Mouse (Mus musculus) T-helper 1 cell (primary cell): ENCODE results near the gene Mertk.

ENCODE experiments used
- in situ Hi-C: fragments of 300-600 bp; cut with MboI, MseI; formaldehyde crosslinking; loops from one replicate; pipeline ENCODE4 v1.15.1; 2025; ENCODE audit warnings: high pct_unique_total_duplicates

Mertk gene

GRCm38 (mm10) chr2:128817786-128818681, 119.3 kb downstream of the Mertk start, which contains the start of gene Tmem87b:
TSS of gene Tmem87b (plus strand) at chr2:128818118.
- in situ Hi-C loops: loop anchor here (5.0 kb wide), 1 partner anchor 121 kb away; the partner anchor contains the start of gene Mertk

DNA sequence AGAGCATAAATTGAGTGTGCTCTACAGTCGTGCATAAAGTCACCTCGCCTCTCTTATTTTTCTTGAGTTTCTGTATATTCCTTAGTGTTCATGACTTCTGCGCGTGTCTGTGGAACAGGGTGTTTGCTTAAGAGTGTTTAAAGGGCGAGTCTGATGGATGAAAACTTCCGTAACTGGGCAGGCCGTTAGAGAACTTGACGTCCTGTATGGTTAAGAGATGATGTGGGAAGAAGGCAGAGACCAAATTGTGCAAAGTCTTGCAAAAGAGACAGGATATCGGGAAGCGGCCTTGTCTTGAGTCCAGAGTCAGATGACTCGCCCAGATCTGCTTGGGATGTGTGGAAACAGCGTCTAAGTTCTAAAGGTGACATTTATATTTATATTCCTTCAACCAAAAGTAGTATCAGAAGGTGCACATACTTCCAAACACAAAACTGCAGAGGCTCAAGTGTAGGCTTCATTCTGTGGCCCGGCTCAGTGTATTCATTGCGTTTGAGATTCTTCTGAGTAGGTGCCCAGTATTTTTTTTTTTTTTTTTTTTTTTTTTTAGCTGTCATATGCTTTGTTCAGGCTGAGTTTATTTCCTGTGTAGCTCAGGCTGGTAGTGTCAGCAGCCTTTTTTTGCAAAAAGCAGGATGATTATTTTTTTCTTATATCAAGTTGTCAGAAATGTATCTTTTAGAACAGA, 120.3 kb downstream of the Mertk start:
- in situ Hi-C loops: loop anchor here (5.0 kb wide), 1 partner anchor 122 kb away; the partner anchor contains the start of gene Mertk

- in situ Hi-C loops: no loop called here
These were observed 121.9 kb downstream of the Mertk start for GRCm38 (mm10) chr2:128820631-128821030.

GRCm38 (mm10) chr2:128823893-128824292, 125.1 kb downstream of the Mertk start:
- in situ Hi-C loops: no loop called here

DNA sequence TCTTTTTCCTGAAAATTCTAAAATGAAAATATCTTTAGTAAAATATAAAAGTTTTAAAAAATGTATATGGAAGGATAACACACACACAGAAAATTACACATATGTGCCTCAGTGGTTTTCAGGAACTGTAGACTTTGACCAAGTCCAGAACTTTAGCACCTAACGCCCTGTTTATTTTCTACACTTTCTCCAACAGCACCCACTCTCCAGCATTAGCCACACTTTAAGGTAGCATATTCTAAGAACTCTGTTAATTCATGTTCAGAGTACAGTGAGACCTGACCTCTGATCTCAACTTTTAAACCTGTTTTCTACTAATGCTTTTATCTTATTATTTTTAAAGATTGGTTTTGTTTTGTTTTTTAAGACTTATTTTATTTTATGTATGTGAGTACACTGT, 129.0 kb downstream of the Mertk start:
- in situ Hi-C loops: no loop called here

GRCm38 (mm10) chr2:128832611-128833010, 133.9 kb downstream of the Mertk start:
- in situ Hi-C loops: no loop called here

DNA sequence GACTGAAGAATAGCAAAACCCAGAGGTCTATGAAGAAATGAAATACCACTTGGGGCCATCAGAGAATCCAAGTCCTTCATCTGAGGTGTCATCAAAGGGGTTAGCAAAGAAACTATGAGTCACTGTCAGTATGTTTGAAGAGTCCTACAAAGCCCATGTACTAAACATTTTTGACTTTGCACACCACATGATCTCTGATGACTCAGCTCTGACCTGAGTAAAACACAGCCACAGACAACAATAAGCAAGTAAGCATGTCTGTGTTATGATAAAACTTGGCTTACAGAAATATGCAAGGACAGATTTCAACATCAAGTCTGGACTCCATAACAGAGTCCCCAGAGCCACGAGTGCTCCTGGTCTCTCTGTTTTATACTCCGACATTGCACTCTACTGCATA, 134.3 kb downstream of the Mertk start:
- in situ Hi-C loops: no loop called here

GRCm38 (mm10) chr2:128833435-128833834, 134.7 kb downstream of the Mertk start:
- in situ Hi-C loops: no loop called here

DNA sequence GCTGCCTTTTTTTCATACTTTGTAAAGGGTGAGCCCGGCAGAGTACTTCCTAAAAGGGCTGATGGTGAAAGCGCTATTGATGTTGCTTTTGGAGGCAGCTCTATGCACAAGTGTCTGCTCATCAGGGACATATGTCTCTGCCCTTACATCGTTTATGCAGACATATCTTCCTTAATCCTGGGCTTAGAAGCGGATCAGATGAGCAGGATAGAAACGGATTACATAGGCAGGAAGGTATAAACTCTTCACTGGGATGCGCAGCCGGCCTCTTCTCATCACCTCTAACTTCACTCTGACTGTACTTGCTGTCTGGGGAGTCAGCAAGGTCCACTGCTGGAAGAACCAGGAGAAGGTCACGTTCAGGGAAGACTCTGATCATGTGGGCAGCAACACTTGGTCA, 138.8 kb downstream of the Mertk start:
- in situ Hi-C loops: no loop called here

DNA sequence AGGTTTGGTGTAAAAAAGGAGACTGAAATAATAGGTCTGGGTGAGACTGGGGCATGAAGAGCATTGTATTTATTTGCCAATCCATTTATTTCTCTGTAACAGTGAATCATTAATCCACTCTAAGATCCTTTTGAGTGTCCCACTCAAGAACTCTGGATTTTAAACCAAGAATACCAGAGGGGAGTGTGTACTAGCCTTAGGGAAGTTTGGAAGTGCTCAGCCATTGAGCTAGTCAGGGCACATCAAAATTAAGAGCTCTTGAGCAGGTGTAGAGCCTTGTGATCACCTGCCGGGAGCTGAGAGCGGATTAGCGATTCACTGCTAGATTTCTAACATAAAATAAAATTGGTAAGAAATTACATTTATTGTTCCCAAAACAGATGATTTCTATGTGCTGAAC, 139.9 kb downstream of the Mertk start:
- in situ Hi-C loops: no loop called here

DNA sequence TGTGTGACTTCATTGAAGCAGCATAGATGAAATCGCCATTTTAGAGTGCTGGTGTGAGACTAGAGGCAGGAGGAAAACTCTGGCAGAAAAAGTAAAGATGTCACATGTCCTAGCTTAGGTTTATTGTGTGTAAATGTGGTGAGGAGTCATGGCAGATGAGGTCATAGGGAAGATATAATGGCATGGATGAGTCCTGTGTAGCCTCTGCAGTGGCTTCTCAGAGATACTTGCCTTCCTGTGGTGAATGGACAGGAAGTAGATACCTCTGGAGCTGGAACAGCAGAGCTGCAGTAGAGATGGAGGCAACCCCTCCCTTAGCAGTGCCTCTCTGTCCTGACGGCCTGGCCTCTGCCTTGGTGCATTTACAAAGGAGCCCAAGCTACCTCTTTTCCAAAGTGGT, 140.7 kb downstream of the Mertk start:
- in situ Hi-C loops: no loop called here

- in situ Hi-C loops: no loop called here
These were observed 143.7 kb downstream of the Mertk start for GRCm38 (mm10) chr2:128842437-128842836.

- in situ Hi-C loops: no loop called here
These were observed 151.3 kb downstream of the Mertk start for GRCm38 (mm10) chr2:128850036-128850435.
